Mouse (Mus musculus) cerebellum, postnatal 4 days (tissue): ENCODE data around the gene Col6a3.

ENCODE experiments used
- DNase-seq, 2 experiments: peaks; one replicate each; pipeline ENCODE4 v3.0.0; 2022; ENCODE audit warnings: low spot score in 2 of 2, mixed read lengths in 1 of 2

Col6a3 gene

DNA sequence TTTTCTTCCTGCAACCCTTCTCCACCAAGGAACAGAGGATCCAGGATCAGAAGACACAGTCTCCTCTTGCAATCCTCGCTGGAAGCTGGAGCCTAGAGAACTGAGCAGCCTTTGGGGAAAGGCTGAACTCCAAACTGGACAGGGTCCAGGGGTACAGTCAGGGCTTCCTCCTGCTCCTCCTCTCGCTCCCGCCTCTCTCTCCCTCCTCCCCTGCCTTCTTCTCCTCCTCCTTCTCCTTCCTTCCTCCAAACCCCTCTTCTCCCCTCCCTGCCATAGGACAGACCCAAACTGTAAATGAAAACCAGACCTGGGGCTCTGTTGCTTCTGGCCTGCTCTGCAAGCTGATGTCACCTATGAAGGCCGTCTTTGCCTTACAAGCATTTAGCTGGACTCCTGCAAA lies at the start of gene Col6a3:
Col6a3 (minus strand) TSS at position 136 of the 400 bp plus-strand sequence.
- peak in 1 of 2 experiments; percentile 10 for DNase-seq

DNA sequence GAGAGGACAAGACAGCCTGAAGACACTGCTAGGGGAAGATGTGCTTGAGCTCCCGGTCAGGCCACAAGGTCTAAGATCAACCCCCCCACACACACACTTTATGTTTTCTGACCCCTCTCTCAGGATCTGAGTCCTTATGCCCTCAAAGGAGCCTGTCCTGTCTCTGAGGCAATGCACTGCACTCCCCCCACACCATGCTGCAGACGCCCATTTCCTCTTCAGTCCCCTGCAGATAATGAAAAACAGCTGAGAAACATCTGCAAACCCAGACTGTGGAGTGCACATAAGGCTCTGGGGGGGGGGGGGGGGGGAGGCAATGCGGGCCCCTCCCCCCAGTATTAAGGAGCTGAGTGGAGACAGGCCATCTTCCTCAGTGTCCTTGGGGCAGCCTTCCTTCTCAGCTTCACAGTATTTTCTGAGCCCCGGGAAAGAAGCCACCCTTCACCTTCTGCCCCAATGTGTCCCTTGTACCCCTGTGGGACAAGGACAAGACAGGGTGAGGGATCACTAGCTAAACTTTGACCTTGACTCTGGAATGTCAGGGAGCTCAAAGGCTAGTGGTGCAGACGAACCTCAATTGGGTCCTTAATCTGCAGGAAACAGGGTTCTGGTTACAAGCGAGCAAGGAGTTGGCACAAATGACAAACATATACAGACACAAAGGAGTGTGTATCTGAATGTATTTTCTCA lies 42.1 kb upstream of the Col6a3 start:
- DNase-seq: no peak

DNA sequence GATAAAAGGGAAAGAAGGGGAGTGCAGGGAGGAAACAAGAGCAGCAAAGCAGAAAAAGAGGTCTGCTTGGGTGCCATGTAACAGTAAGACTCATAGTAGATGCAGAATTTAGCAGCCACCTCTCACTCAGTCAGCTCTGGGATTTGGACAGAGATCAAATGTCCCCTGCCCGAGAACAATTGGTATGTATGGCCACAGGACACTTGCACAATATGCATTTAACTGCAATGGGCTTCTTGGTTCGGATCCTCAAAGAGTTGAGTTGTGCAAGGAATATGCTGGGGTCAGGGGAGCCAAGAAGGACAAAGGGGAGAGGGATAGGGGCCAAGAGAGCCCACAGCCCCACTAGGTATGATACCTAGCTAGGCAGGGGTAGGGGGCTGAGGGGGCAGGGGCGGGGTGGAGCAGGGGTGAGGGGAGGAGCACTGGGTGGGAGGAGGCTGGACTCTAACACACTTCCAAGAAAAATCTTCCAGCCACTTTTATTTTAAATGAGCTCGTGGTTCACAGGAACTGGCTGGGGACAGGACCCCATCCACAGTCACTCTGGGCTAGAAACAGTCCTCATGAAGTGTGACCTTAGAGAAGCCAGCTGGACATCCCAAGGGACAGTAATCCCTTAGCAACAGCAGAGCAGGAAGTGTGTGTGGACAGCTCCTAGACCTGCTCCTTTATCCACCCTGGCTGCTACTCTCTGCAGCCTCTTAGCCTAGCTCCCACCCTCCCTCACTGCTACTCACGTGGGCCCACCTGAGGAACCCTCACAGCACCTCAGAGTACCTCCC lies 32.9 kb upstream of the Col6a3 start:
- DNase-seq: no peak

DNA sequence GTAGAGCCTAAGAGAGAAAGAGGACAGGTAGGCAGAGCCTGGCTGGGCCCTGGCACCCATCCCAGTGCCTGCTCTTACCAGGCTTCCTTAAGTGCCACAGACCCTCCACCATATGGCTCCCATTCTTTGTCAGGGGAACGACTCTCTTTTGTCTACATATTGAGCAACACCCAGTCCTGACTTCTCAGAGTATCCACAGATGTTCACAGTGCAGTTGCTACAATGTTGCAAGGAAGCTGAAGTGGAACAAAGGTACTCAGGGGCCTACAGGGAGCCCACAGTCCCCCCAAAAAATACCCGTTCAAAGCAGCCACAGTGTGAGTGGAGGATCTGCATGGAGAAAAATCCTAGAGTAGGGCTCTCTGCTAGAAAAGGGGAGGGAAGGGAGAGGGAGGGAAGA lies 32.2 kb upstream of the Col6a3 start:
- DNase-seq: no peak

DNA sequence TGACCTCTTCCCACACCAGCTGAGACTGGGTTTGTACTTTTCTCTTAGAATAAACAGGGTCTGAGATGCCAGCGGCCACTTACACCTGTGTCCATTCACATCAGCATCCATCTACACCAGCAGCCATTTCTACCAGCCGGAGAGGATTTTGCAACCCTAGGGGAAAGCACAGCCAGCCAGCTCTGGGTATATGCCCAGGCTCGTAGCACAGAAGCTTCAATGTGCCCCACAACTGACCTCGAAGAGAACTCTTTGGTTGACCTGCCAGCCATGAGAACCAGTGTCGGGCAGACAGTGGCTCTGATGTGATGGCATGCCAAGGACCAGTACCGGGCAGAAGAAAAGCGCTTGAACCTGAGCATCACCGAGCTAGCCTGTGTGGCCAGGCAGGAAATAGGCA lies 31.6 kb upstream of the Col6a3 start:
- DNase-seq: no peak

DNA sequence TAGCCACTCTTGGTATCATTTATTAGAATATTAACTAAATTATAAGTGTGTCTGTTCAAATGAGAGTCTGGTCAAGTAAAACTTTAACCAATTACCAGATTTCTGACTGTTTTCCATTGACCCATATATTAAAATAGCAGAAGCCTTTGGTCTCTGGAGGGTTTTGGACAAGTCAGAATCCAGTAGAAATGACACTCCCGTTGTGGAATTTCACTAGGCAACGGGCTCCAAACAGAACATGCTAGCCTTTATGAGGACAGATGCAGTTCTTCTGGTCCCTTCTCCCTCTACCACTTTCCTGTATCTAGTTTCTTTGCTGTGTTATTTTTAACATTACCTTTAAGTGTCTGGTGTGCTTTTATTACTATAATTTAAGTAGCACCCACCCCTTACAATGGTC lies 26.8 kb upstream of the Col6a3 start:
- no peak for DNase-seq

DNA sequence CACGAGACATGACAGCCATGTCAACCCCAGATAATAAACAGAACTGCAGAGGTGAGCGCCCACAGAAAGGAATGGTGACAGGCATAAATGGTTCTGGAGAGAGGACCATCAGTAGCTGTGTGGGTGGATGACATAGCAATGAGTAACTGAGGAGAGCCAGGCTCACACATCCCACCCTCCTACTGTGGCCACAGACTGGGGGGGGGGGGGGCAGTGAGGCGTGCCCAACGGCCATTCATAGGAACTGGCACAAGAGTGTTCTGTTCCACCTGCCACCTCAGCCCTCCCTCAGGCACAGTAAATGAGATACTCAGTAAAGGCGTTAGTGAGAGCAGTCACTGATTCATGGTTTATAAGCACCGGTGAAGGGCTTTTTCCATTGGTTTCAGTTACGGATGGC lies 23.0 kb upstream of the Col6a3 start:
- DNase-seq: no peak

DNA sequence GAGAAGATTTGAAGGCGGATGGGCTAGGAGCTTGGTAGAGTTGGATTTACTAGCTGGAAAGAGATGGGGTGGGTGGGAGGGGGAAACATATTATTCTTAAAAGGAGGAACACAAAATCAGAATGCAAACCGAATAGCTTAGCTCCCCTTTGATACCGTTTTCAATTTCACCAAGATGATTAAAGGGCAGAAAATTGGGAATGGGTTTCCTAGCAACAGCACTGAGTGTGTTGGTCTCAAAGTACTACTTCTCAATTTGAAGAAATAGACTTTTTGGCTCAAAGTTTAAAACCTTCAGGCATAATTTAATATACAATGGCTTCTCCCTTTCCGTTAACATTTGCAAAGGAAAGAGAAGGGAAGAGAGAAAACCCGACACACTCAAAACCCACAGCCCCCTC lies 12.1 kb upstream of the Col6a3 start:
- no peak for DNase-seq

DNA sequence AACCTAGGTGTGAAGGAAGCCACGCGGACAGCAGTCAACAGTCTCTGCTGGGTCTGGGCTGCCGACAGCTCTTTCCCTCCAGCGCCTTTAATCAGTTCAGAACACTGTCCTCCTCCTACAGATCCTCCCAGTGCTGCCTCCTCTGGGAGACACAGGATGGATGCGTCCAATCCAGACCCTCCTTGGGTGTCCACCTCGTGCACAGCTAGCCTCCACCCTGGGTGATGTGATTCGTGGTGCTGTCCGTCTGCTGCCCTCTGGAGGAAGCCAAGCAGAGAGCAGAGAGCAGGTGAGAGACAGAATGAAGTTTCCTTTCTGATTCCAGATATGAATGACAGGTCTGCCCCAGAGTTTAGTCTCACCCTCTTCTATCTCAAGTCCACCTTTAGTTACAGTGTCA lies 6.1 kb upstream of the Col6a3 start:
- DNase-seq: peak in 1 of 2 experiments; percentile 16

DNA sequence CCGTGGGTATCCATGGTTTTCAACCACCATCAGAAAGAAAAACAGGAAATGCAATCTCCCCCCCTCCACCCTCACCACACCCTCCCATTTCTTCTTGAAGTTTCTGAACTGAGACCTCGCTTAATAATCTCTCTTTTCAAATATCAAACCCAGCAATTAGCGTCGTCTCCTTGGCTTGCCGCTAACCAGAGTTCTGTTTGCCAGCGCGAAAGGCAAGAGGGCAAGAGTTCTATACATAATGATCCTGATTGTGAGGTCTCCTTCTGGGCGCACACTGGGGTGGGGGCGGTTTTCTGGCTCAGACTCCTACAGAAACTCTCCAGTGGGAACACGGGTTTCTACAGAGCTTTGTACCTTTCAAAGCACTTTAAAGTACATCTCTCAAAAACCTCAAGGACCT lies 1.4 kb upstream of the Col6a3 start:
- DNase-seq: no peak

DNA sequence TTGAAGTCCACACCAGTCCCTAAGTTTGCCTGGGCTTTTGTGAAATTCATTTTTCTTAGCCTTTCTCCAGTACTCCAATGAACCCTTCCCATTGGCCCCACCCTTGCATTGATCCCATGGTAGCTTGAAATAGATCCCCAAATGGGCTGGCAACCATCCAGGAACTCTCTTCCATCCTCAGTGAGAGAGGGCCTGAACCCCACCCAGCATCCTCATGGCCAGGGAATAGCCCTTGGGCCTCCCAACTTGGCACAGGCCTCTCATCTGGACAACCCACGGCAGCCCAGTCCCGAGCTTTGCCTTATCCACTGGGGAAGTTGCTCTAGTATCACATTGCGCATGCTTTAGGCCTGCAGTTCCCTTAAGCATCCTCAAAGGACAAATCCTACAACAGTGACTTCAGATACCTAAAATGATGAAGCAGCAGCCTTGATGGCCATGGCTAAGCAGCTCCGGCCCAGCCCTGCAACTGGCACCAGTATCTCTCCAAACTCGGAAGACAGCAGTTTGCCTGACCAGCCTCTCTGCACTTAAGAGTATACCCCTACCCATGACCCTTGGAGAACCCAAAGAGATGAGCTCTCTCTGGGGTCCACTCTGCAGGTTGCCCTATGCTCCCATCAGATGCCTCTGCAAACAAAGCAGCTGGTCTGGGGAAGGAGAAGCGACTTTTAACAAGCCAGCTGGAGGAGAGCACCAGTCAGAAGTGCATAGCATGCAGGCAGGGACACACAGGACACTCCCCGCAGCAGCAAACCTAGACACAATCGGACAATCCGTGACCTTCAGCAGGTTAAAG lies 783 bp downstream of the Col6a3 start:
- DNase-seq: no peak

DNA sequence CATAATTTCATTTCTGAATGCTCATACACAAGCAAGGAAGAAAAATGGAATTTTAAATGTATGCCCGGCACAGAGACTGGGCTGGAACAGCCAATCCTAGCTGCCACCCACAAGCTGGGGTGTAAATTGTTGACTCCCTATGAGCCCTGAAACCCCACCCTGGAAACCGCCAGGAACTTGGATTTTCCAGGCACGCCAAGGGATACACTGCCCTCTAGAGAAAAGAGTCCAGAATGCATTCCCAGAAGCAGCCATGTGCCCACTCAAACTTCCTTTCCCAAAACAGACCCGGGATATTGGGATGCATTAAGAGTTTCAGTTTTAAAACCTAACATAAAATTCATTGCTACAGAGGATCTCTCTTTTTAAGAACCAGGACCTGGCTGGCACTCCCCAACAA lies 3.5 kb downstream of the Col6a3 start:
- DNase-seq: peak in 1 of 2 experiments; percentile 47

DNA sequence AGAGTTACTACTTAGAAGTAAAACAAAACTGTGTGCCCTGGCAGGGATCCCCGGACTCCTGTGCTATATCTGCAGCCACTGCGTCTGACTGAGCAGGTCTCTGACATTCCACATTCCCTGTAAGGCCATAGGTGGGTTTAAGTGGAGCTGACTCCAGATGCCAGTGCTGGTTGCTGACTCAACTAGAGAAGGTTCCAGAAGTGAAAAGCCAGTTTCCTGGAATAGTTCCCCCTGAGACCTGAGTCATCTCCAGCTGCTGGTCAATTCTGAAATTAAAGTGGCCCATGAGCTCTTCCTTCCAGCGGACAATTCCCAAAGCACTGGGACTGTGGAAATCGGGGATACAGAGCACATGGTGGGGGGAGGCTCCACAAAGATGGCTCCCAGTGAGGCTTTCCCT lies 5.1 kb downstream of the Col6a3 start:
- DNase-seq: no peak

DNA sequence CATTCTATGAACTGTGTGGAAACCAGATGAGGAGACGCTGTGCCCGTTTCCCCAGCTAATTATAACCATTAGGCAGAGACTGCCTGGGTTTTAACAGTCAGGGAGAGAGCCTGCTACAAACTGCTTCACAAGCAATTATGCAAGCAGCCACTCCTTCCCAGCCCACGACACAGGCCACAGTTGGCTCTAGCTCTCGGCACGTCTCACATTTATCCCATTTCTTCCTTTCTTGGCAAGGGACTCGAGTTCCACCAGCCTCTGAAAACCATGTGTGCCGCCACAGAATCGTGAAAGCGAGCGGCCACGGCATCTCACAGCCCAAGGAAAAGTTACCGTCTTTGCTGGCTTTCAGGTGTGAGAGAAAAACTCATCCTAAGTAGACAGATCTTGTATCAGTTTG lies 5.5 kb downstream of the Col6a3 start:
- no peak for DNase-seq

DNA sequence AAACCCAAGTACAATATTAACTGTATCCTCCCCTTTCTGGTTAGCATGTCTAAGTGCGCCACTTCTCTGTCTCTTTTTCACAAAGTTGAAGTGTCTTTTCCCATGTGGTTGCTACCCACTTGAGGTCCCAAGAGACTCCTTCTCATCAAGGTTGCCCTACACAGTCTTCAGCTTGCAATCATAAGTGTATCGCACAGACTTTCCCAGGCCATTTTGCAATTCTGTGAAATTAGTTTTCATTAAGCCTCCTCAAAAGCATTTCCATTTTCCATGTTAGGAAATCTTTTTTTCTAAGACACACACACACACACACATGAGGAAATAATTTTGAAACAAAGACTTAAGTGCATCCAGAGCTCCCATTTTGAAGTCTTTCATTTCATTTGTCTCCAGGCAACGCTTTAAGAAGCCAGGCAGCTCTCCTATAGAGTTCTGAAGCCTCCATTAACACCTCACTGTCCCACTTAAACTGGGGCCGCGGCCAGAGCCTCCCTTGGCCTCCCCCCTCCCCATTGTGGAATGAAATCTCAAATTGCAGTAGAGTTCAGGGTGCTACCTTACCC lies 7.5 kb downstream of the Col6a3 start:
- no peak for DNase-seq

DNA sequence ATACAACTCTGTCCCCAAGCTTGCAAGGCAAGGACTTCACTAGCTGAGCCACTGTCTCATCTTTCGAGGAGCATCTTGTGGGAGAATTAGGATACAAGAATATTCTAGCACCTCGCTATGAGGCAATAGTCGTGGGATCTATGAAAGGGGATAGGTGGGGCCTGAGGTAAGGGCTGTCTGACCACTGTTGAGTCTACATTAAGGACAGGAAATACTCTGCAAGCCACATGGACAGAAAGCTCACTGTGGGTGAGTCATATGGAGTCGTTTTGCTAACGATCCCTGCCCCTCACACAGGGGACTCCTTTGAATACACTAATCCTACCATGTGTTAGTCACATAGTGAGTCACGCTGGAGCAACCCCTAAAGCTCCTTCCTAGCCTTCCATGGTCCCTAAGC lies 9.1 kb downstream of the Col6a3 start:
- no peak for DNase-seq

DNA sequence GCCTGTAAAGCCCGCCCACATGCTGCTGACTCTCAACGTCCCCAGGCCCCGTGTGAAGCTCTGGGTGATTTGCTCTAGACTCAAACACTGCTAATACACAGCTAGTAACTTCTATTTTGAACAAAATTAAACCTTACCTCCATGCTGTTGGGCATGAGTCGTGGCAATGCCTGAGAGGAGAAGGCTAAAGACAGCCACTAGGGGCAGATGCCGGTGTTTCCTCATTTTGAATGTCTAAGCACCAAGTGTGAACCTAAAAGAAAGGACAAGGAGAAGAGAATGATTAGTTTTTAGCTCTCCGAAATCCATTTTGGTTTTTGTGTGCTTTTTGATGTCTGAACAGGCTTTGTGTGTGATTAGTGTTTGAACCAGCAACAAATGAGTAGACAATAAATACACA lies 13.8 kb downstream of the Col6a3 start:
- no peak for DNase-seq

DNA sequence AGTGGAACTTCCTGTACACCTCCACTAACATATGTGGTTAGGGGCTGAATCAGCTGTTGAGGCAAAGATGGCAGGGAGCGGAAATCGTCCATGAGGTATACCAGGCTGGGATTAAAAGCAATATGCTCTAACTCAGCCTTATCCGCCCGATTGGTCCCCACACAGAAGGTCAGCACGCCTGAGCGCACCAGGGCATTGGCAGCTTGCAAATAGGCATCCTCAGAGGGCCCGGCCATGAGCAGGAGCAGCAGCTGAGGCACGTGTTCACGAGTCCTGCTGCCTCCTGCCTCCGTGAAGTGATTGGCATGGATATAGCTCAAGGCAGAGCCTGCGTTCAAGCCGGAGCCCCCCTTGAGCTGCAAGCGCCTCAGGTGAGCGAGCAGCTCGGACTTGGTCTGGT lies 30.5 kb downstream of the Col6a3 start:
- peak in 1 of 2 experiments; percentile 41 for DNase-seq

DNA sequence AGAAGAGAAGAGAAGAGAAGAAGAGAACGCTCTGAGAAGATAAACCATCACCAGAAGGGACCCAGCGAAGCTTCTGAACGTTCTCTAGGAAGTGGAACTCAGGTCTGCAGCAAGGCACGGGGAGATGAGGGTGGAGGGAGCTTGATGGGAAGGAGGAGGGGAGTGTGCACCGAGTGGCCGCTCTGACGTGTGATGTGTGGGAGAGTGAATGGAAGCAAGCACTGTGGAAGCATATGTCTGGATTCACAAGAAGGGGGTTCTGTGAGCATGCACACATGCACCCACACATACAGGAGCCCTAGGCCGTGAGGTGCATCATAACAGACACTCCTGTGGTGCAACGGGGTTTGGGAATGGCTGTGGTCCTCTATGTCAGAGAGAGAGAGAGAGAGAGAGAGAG lies 34.8 kb downstream of the Col6a3 start:
- no peak for DNase-seq

DNA sequence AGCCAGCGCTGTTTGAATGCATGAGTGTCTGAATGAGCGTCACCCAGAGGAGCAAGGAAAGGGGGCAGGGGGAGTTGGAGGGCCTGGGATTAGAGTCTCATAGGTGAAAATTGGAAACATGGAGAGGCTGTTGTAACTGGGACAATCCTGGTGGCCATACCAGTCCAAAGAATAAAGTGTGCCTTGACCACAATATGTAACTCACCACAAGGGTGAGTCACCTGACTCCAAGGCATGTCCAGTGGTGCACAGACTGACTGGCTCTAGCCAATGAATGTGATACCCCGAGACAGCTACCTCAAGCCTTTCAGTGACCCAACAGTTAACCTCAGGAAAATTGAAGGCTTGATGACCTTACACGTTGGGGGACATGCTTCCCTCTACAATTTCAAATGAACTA lies 40.7 kb downstream of the Col6a3 start:
- no peak for DNase-seq

DNA sequence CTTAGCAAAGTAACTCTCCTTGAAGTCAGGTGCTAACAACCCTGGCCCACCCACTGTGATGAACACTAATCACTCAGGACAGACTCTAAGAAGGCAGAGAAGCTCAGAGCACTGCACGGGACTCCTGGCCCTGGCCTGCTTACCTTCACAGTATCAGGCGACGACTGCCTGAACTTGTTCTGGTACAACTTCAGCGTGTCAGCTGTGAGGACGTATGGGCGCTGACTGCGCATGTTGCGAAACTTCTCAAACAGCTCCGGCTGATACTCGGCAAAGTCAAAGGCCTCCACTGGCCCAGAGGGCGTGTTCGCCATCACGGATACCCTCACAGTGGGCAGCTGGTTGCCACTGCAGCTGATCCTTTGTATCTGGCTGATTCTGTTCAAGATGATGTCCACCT lies 42.7 kb downstream of the Col6a3 start:
- DNase-seq: no peak

DNA sequence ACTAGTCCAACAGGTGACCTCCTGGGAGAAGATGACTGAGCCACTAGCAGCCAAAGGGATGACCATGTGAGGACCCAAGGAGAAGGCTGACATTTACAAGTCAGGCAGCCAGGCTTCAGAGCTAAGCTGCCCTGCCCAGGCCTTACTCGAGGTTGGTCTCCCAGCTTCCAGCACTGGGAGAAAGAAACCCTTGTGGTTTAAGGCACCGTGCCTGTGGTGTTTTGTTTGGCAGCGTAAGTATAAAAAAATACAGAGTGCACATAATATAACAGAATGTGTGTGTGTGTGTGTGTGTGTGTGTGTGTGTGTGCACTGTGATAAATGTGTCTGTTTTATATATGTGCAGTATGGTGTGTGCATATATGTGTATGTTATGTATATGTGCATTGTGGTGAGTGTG lies 43.3 kb downstream of the Col6a3 start:
- no peak for DNase-seq
